Mouse (Mus musculus) right cerebral cortex, postnatal 14 days (tissue): Measurements from ENCODE around the gene Ssh2.

ENCODE experiments used
- DNase-seq: peaks from one replicate; pipeline ENCODE4 v3.0.0; 2022

Gene Ssh2

GRCm38 (mm10) chr11:77414141-77414839 lies 198.2 kb downstream of the Ssh2 start:
- DNase-seq: no peak

DNA sequence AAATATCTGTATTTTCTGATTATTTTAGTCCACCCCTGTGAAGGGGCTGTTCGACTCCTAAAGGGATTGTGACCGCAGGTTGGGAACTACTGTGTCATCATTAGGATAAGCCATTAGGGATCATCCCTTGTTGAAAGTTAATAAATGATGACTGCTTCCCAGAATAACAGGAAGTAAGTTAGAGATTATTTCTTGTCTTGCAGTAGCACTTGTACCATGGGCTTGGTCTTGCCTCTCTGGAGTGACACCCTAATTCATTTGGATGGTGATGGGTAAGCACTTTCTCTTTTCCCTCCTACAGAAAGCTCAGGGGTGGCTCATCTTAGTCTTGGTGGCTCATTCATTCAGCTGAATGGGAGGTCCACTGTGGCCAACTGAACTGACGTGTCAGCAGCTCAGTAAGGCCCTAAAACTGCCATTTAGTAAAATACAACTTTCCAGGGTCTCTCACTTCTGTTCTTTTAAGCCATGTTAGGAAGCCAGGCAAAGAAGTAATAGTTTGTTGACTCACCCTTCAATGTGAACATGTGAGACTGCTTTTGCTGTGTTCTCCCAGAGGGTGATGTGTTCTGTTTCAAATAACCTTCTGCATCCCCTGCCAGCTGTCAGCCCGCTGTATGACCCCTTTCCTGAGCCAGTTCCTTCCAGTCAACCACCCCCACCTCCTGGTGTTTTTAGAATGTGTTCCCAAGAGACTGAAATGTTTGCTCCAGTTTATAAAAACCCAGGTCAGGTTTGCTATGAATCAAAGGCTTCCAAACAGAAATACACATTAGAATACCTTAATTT lies 200.3 kb downstream of the Ssh2 start:
- DNase-seq: no peak

- DNase-seq: no peak
These were observed 201.9 kb downstream of the Ssh2 start for GRCm38 (mm10) chr11:77418021-77418420.

GRCm38 (mm10) chr11:77423175-77423859 lies 207.2 kb downstream of the Ssh2 start:
- DNase-seq: no peak

DNA sequence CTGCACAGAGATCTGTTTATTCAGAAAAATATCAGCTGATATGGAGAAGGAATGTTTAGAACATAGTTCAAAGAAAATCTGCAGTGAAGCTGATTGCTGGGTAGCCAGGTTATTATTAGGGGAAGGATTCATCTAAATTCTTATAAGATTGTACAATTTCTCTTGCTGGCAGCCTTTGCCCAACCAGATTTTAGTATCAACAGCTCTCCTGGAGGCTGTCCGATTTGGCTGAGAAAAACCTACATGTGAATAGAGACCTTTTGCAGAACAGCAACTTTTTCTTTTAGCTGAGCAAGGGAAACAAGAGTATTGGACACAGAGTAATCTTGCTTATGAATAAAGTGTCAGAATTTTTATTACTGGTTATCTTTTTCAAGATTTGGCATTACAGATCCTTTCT lies 212.4 kb downstream of the Ssh2 start:
- no peak for DNase-seq

- DNase-seq: no peak
These were observed 220.9 kb downstream of the Ssh2 start for GRCm38 (mm10) chr11:77437026-77437425.

DNA sequence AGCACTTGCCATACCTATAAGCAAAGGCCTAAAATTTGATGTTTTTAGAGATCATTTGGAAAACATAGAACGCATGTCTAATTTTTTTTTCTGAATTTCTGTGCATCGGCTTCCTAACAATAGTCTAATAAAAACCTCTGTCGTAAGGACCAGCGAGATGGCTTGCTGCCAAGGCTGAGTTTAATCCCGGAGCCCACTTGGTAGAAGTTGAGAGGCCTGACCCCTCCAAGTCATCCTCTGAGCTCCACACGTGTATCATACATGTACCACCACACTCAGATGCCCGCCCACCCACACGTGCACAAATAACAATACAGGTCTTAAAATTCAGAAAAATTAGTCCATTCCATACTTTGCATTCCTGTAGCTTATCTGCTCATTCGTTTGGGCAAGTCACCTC lies 224.0 kb downstream of the Ssh2 start:
- DNase-seq: no peak

- DNase-seq: no peak
These were observed 224.9 kb downstream of the Ssh2 start for GRCm38 (mm10) chr11:77441020-77441419.

DNA sequence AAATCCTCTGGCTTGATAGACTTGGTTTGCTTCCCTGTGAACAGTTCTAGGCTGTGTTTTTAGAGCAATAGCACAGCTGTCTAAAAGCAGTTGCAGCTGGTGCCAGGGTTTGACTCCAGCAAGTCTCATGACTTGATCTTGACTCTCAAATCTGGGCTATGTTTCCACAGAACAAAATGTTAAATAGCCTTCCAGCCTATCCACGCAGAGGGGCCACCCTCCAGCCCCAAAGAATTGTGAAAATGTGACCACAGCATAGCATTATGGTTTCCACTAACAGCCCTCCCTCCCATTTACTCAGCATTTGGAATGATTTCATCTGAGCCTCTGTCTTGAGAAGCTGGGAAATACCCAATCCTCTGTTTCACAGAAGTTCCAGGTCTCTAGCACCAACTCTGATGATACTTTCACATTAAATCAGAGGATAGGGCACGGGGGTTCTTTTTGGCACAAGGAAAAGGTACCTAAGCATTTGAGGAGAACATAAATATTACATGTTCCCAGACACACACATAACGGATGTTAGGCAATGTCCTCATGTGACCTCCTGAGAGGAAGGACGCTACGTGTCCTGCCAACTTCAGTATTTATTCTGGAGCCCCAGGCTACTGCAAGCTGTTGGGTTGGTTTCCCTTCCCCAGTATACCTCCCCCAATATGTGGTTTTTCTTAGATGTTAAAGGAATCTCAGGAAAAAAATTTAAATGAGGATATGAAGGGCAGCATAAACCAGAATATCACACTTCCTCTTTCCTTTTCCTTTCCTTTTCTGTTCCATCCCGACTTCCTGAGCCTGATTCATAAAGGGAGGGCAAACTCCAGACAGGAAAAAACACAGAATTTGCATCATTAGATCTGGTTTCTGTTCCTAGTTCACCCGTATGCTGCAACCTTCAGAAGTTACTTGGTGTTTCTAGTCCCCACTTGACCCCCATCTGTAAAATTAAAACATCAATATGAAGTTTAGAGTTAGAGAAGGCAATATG lies 226.4 kb downstream of the Ssh2 start:
- DNase-seq: no peak

GRCm38 (mm10) chr11:77444939-77445338 lies 228.9 kb downstream of the Ssh2 start:
- no peak for DNase-seq

- DNase-seq: no peak
These were observed 230.5 kb downstream of the Ssh2 start for GRCm38 (mm10) chr11:77446628-77447041.

DNA sequence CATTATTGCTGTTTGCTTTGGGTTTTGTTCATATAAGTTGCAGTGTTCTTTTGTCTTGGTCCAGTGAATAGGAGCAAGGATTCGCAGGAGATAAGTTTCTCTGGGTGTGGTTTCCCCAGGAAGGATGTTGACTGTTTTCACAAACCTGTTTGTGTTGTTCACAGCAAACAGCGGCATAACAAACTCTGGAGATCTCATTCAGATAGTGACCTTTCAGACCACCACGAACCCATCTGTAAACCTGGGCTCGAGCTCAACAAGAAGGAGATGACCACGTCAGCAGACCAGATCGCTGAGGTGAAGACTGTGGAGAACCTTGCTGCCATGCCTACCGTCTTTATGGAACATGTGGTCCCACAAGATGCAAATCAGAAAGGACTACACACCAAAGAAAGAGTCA lies 233.1 kb downstream of the Ssh2 start:
- DNase-seq: no peak

DNA sequence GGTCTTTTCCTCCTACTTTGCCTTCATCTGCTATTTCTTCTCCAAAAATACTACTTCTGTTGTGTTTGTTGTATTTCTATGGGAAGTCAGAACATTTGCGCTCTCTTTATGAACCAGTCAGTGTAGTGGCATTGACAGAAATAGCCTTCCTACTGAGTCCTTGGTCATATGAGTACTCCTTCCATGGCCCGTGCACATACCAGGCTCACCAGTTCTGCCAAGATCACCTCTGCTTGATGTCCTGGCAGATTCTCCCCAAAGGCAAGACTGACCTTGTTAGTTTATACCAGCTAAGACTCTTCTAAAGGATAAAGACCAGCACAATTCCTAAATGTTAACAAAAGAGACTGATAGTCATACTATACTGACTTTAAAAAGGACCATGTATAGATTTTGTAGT lies 235.6 kb downstream of the Ssh2 start:
- DNase-seq: no peak

- DNase-seq: no peak
These were observed 237.3 kb downstream of the Ssh2 start for GRCm38 (mm10) chr11:77453388-77453787.

- DNase-seq: no peak
These were observed 239.9 kb downstream of the Ssh2 start for GRCm38 (mm10) chr11:77455770-77456510.

DNA sequence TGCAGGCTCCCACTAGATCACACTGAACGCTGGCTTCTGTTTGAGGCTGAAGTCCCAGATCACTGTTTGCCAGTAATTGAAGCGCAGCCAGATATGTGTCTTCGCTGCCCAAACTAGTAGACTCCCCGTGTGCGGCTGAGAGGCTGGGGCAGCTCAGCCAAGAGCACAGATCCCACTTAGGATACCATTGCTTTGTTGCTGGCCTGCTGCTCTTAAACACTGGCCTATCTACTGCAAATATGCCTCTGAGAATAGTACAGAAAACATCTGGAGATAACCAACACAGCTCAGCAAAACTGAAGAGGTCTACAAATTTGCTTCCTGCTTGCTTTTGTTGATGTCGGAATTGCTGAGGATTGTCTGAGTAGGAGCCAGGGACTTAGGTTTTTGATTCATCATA lies 240.8 kb downstream of the Ssh2 start:
- DNase-seq: no peak

DNA sequence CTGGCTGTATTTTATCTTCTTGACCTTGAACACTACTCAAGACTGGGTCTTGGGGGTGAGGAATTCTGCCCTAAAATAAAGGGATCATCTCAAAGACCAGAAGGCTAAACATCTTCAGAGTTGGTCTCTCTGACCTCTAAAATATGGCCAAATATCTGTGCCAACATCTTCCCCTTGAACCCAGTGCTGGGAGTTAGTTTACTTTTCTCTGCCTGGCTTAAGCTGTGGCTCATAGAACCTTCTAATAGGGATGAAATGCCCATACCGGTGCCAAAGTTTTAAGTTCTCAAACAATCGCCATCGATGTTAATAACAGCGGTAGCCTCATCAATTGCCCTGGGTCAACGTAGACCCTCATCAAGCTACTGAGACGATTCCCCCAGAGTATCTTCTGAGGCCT lies 245.8 kb downstream of the Ssh2 start:
- no peak for DNase-seq

GRCm38 (mm10) chr11:77462283-77463100 lies 246.4 kb downstream of the Ssh2 start, which contains the start of gene Coro6:
Gene Coro6 (plus strand): TSS chr11:77462411.
- peak; percentile 48 for DNase-seq

DNA sequence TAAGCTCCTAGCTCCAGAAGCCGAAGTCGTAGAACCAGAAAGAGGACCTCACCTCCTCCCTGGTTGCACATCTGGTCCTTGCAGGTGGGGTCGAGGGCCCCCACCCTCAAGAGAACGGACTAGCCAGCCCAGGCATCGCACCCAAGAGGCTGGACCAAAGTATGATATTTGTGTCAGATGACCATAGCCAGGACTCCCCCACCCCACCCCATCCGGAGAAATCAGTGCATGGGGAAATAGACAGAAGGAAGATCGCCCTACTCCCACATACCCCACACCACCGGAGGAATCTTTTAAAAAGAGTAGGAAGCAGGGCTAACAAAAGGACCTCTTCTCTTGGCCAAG lies 247.0 kb downstream of the Ssh2 start:
- no peak for DNase-seq

DNA sequence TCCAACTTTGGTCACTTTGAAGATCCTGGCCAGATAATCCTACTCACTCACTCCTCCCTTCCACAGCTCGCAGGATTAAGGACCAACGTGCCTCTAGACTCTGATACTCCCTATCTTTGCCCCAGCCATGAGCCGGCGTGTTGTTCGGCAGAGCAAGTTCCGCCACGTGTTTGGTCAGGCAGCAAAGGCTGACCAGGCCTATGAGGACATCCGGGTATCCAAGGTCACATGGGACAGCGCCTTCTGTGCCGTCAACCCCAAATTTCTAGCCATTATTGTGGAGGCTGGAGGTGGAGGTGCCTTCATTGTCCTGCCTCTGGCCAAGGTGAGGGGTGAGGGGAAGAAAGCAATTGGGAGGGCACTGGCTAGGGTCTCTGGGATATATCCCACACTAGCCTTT lies 247.7 kb downstream of the Ssh2 start:
- no peak for DNase-seq

DNA sequence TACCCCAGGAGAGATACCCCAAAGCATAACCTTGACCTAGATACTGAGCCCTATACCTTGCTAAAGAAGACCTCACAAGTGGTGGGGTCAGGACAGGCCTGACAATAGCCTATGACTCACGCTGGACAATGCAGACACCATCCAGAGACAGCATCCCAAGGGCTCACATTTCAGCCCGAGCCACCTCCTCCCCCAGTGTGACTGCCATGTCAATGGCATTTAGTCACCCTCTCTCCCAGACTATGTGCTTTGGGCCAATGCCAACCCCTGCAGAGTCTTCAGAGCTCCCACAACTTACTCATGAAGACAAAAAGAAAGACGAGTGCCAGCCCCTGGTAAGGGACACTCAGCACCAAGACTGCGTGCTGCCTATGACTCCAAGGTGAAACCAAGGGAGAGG lies 248.6 kb downstream of the Ssh2 start:
- DNase-seq: no peak
